Mouse (Mus musculus) cerebellum, adult 2 months (tissue): ENCODE results near the gene Rasgrp1.

Source experiments
- CTCF ChIP-seq: fragments of 200-500 bp; IDR thresholded peaks from 2 replicates; pipeline ENCODE4 v1.5.1; 2011; ENCODE audit warnings: low read depth, mild to moderate bottlenecking, control low read depth, low read length, moderate library complexity, borderline replicate concordance; ENCODE audit not compliant: insufficient read depth
- POLR2A ChIP-seq: fragments of 200-500 bp; IDR thresholded peaks from 2 replicates; pipeline ENCODE4 v1.6.1; 2011; ENCODE audit warnings: low read length, control low read depth, borderline replicate concordance; ENCODE audit not compliant: insufficient read depth

GRCm38 (mm10) chr2:117311349-117311748 is 31.5 kb downstream of the Rasgrp1 start:
- TF ChIP-seq POLR2A (no peak), CTCF (no peak)
